ENCODE assay signal across 19 mouse cellular contexts in the genomic region with DNA sequence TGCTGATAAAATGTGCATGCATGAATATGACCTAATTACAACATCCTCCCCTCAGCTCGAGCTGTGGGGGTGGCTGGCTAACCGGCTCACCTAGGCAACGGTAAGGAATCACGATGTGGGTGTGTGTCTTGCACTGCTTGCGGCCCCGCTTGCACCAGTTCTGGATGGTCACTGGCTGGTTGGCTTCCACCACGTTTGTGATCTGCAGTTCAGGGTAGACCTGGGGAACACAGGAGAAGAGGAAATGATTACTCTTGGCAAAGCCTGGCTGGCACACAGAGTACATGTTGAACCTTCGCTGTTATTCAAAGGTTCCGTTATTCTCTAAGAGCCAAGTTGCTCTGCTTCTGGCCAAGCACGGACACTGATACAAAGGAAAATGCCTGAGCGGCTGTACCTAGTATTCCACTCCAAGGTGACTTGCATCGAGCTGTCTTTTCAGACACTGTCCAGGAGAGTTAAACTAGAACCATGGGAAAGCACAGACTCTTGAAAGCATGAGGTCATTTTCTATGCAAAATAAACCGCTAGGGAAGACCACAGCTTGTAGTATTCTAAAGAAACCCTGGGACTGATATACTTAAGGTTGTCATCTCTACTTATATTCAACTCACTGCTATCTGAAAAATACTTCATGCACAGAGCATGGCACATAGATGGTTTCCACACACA.
DNase-seq lines count a peak whose midpoint lies in the region; ATAC-seq lines count a peak whose summit lies in the region.
"Had no signal": no experiment of that assay in that cellular context is flagged by ENCODE, and none has a peak within 500 bp of the region (broad histone marks: within the 10 kb centered on the region; RNA-seq: fewer than 3 reads in every experiment).

No protein-coding gene starts in this region.

- 82% methylated on average over 13 of the region's 13 CpGs for WGBS in hindbrain, embryonic 13.5 days
- WGBS in hindbrain, embryonic 12.5 days = 83% methylated on average over 13 of the region's 13 CpGs

- H3K9me3 ChIP-seq in hindbrain, embryonic 13.5 days = no peaks in the 10 kb centered on the region
- no peaks in the 10 kb centered on the region for H3K9me3 ChIP-seq in hindbrain, embryonic 12.5 days (replicated peaks)
- H3K9me3 ChIP-seq: embryonic facial prominence, embryonic 12.5 days; limb, embryonic 12.5 days had no signal

- H3K9ac ChIP-seq in hindbrain, embryonic 13.5 days = no peak overlapping the region
- no peak overlapping the region for H3K9ac ChIP-seq in hindbrain, embryonic 12.5 days
- H3K9ac ChIP-seq: embryonic facial prominence, embryonic 12.5 days; limb, embryonic 12.5 days; liver, embryonic 14.5 days had no signal

- peak overlapping the region; percentile 42; the same call in 1 of the 2 replicates for H3K27ac ChIP-seq in hindbrain, embryonic 13.5 days
- H3K27ac ChIP-seq in hindbrain, embryonic 12.5 days = no peak overlapping the region
- H3K27ac ChIP-seq: embryonic facial prominence, embryonic 12.5 days; limb, embryonic 12.5 days; liver, embryonic 14.5 days had no signal

- ATAC-seq in frontal cortex, adult (ENCODE audit: low TSS enrichment) = peak; percentile 31
- no peak for ATAC-seq in hindbrain, embryonic 13.5 days (ENCODE audit: low FRiP score)
- no peak for ATAC-seq in hindbrain, embryonic 12.5 days (ENCODE audit: low FRiP score)
- ATAC-seq: Patski had no signal

- H3K27me3 ChIP-seq in hindbrain, embryonic 13.5 days = no peaks in the 10 kb centered on the region
- no peaks in the 10 kb centered on the region for H3K27me3 ChIP-seq in hindbrain, embryonic 12.5 days
- H3K27me3 ChIP-seq: embryonic facial prominence, embryonic 12.5 days; limb, embryonic 12.5 days; Patski had no signal

- peaks cover 39% of the 10 kb centered on the region for H3K4me1 ChIP-seq in hindbrain, embryonic 13.5 days (replicated peaks)
- peaks cover 26% of the 10 kb centered on the region for H3K4me1 ChIP-seq in hindbrain, embryonic 12.5 days

- no peak overlapping the region for H3K4me3 ChIP-seq in hindbrain, embryonic 13.5 days
- H3K4me3 ChIP-seq in hindbrain, embryonic 12.5 days = no peak overlapping the region
- H3K4me3 ChIP-seq: embryonic facial prominence, embryonic 12.5 days; limb, embryonic 12.5 days; myocyte had no signal

- H3K36me3 ChIP-seq in hindbrain, embryonic 13.5 days = peaks cover 24% of the 10 kb centered on the region
- peaks cover 12% of the 10 kb centered on the region; the same call in 1 of the 2 replicates for H3K36me3 ChIP-seq in hindbrain, embryonic 12.5 days
- H3K36me3 ChIP-seq: embryonic facial prominence, embryonic 12.5 days had no signal

- H3K4me2 ChIP-seq in hindbrain, embryonic 13.5 days = no peak overlapping the region
- H3K4me2 ChIP-seq in hindbrain, embryonic 12.5 days (replicated peaks) = no peak overlapping the region
- H3K4me2 ChIP-seq: embryonic facial prominence, embryonic 12.5 days; limb, embryonic 12.5 days had no signal

- DNase-seq in frontal cortex, postnatal 36 days (ENCODE audit: low spot score in 2 of 2) = no peak
- DNase-seq in brain, adult 2 months (ENCODE audit: low read depth, low spot score) = peak; percentile 85
- DNase-seq in cerebellum, postnatal 14 days = peak; percentile 61 to 69
- DNase-seq in c-Kit-positive CD71-positive TER-119-positive erythroid progenitor cells, embryonic 14.5 days (ENCODE audit: low spot score) = no peak
- no peak for DNase-seq in embryo, embryonic 10 days (ENCODE audit: low spot score)
- DNase-seq: adrenal gland, postnatal 36 days; gastrocnemius, postnatal 36 days; kidney, adult 8-10 months; kidney, postnatal 36 days; lung, postnatal 10 days; thymus, postnatal 25 days had no signal

Comparison
In these comparisons a context has a peak if more than half of its experiments do, and no peak if none do; other contexts are left out.
1. DNase-seq: peak in brain, adult 2 months (single experiment) and cerebellum, postnatal 14 days (2 of 2); none in frontal cortex, postnatal 36 days (0 of 2), c-Kit-positive CD71-positive TER-119-positive erythroid progenitor cells, embryonic 14.5 days (single experiment) and embryo, embryonic 10 days (single experiment).